Mouse (Mus musculus) thymus, adult 2 months (tissue): ENCODE measurements around the gene Usp45.
A peak's percentile ranks its signal among the peaks of the same experiment; 100 is the strongest.

Experiments used
- CTCF ChIP-seq: fragments of 200-500 bp; IDR thresholded peaks from 2 replicates; pipeline ENCODE4 v1.5.1; 2012; ENCODE audit warnings: mild to moderate bottlenecking, control low read depth, low read length, moderate library complexity, borderline replicate concordance; ENCODE audit not compliant: control insufficient read depth, poor library complexity, insufficient read depth; ENCODE audit errors: extremely low read depth
- POLR2A ChIP-seq: fragments of 200-500 bp; IDR thresholded peaks from 2 replicates; pipeline ENCODE4 v1.6.1; 2012; ENCODE audit warnings: mild to moderate bottlenecking, low read length, control low read depth, moderate library complexity; ENCODE audit not compliant: control insufficient read depth, poor library complexity, insufficient read depth; ENCODE audit errors: extremely low read depth

- TF ChIP-seq POLR2A (peak; percentile 72), CTCF (no peak)
These were observed 9.4 kb downstream of the Usp45 start for GRCm38 (mm10) chr4:21776091-21776945.
